Mouse (Mus musculus) E14TG2a.4 (cell line): ENCODE data around the gene Tigit.

Source experiments
- CTCF ChIP-seq: conservative IDR thresholded peaks from 2 replicates; pipeline ENCODE4 v1.5.1; 2014; ENCODE audit warnings: low read length
- NANOG ChIP-seq: IDR thresholded peaks from 2 replicates; pipeline ENCODE4 v1.6.1; 2014; ENCODE audit warnings: borderline replicate concordance, low read length, mixed read lengths
- POU5F1 ChIP-seq: IDR thresholded peaks from 2 replicates; pipeline ENCODE4 v1.6.1; 2014; ENCODE audit warnings: low read length, borderline replicate concordance

GRCm38 (mm10) chr16:43625956-43626355, 38.0 kb downstream of the Tigit start:
- TF ChIP-seq CTCF (no peak), NANOG (no peak), POU5F1 (no peak)
